ENCODE assay signal across 10 mouse cellular contexts in genomic region chr13:72638401-72639130, GRCm38 (mm10). TPM values are rescaled to one million over a fixed set of nuclear protein-coding genes. Genes with fewer than 3 reads are reported as not detected.
A peak's percentile ranks its signal among the peaks of the same experiment; 100 is the strongest.
DNase-seq lines count a peak whose midpoint lies in the region; ATAC-seq and TF ChIP-seq lines count a peak whose summit lies in the region.
"Had no signal": no experiment of that assay in that cellular context is flagged by ENCODE, and none has a peak within 500 bp of the region (broad histone marks: within the 10 kb centered on the region; RNA-seq: fewer than 3 reads in every experiment).

No protein-coding gene starts in this region.

- H3K4me3 ChIP-seq in forebrain, embryonic 12.5 days (replicated peaks): peak overlapping the region; percentile 34; the same call in 1 of the 2 replicates
- no peak overlapping the region for H3K4me3 ChIP-seq in forebrain, embryonic 14.5 days (ENCODE audit: low read depth, low read length)
- H3K4me3 ChIP-seq in E14TG2a.4 (replicated peaks; ENCODE audit: low read length): peak overlapping the region; percentile 67
- H3K4me3 ChIP-seq in forebrain, embryonic 13.5 days: 0 out of 2 replicates have a peak overlapping the region, but pooled peaks have one; percentile 37
- no peak overlapping the region for H3K4me3 ChIP-seq in liver, embryonic 15.5 days (replicated peaks)

- WGBS in forebrain, embryonic 12.5 days: 1% methylated on average over 26 of the region's 26 CpGs
- 2% methylated on average over 26 of the region's 26 CpGs for WGBS in forebrain, embryonic 14.5 days
- 1% methylated on average over 26 of the region's 26 CpGs for WGBS in forebrain, embryonic 13.5 days
- 3% methylated on average over 26 of the region's 26 CpGs for WGBS in liver, embryonic 15.5 days (ENCODE audit: insufficient replicate concordance)

- ATAC-seq in forebrain, embryonic 12.5 days (ENCODE audit: low FRiP score): no peak
- no peak for ATAC-seq in forebrain, embryonic 14.5 days
- ATAC-seq in forebrain, embryonic 13.5 days: no peak
- no peak for ATAC-seq in liver, embryonic 15.5 days (ENCODE audit: insufficient read depth)

- DNase-seq in forebrain, embryonic 14.5 days (ENCODE audit: low spot score): no peak
- DNase-seq in B cell, adult 2 months: no peak
- no peak for DNase-seq in layer of hippocampus, postnatal 25 days (ENCODE audit: extremely low spot score in 1 of 2, low spot score in 1 of 2)
- no peak for DNase-seq in spleen, postnatal 14 days (ENCODE audit: low spot score in 2 of 2)
- DNase-seq: gastrocnemius, postnatal 14 days; lung, postnatal 36 days had no signal

- no peak for TF ChIP-seq CTCF in E14TG2a.4 (conservative IDR thresholded peaks at IDR 0.05; ENCODE audit: low read length)

- H3K9ac ChIP-seq in forebrain, embryonic 12.5 days: no peak overlapping the region
- no peak overlapping the region for H3K9ac ChIP-seq in forebrain, embryonic 14.5 days (ENCODE audit: low read length)
- H3K9ac ChIP-seq in forebrain, embryonic 13.5 days: no peak overlapping the region
- H3K9ac ChIP-seq in liver, embryonic 15.5 days: no peak overlapping the region

- H3K4me2 ChIP-seq in forebrain, embryonic 12.5 days: no peak overlapping the region
- no peak overlapping the region for H3K4me2 ChIP-seq in forebrain, embryonic 14.5 days (ENCODE audit: low read length)
- H3K4me2 ChIP-seq in forebrain, embryonic 13.5 days: peak overlapping the region; percentile 63; the same call in 1 of the 2 replicates
- 0 out of 2 replicates have a peak overlapping the region, but pooled peaks have one; percentile 59 for H3K4me2 ChIP-seq in liver, embryonic 15.5 days

- H3K36me3 ChIP-seq in forebrain, embryonic 12.5 days (replicated peaks): no peaks in the 10 kb centered on the region
- H3K36me3 ChIP-seq in forebrain, embryonic 14.5 days (ENCODE audit: control insufficient read depth, insufficient read depth, low read length): no peaks in the 10 kb centered on the region
- H3K36me3 ChIP-seq in E14TG2a.4 (ENCODE audit: insufficient read depth, low read length): no peaks in the 10 kb centered on the region
- H3K36me3 ChIP-seq in forebrain, embryonic 13.5 days (ENCODE audit: poor library complexity, severe bottlenecking): no peaks in the 10 kb centered on the region
- no peaks in the 10 kb centered on the region for H3K36me3 ChIP-seq in liver, embryonic 15.5 days (replicated peaks)

- H3K9me3 ChIP-seq in forebrain, embryonic 12.5 days: no peaks in the 10 kb centered on the region
- no peaks in the 10 kb centered on the region for H3K9me3 ChIP-seq in forebrain, embryonic 14.5 days (replicated peaks; ENCODE audit: control insufficient read depth, low read length)
- peaks cover 7% of the 10 kb centered on the region for H3K9me3 ChIP-seq in E14TG2a.4 (ENCODE audit: low read length)
- H3K9me3 ChIP-seq in forebrain, embryonic 13.5 days (replicated peaks): no peaks in the 10 kb centered on the region
- no peaks in the 10 kb centered on the region for H3K9me3 ChIP-seq in liver, embryonic 15.5 days (replicated peaks)

- no peak overlapping the region for H3K27ac ChIP-seq in forebrain, embryonic 12.5 days
- H3K27ac ChIP-seq in forebrain, embryonic 14.5 days (ENCODE audit: low read depth, low read length): no peak overlapping the region
- no peak overlapping the region for H3K27ac ChIP-seq in forebrain, embryonic 13.5 days
- no peak overlapping the region for H3K27ac ChIP-seq in liver, embryonic 15.5 days (replicated peaks)

- H3K27me3 ChIP-seq in forebrain, embryonic 12.5 days: peaks cover 96% of the 10 kb centered on the region
- peaks cover 82% of the 10 kb centered on the region for H3K27me3 ChIP-seq in forebrain, embryonic 14.5 days (replicated peaks; ENCODE audit: control insufficient read depth, insufficient read depth, low read length)
- H3K27me3 ChIP-seq in E14TG2a.4 (ENCODE audit: insufficient read depth, low read length): peaks cover 93% of the 10 kb centered on the region
- peaks cover 97% of the 10 kb centered on the region for H3K27me3 ChIP-seq in forebrain, embryonic 13.5 days
- H3K27me3 ChIP-seq in liver, embryonic 15.5 days: peaks cover 84% of the 10 kb centered on the region

- H3K4me1 ChIP-seq in forebrain, embryonic 12.5 days: peaks cover 43% of the 10 kb centered on the region
- H3K4me1 ChIP-seq in forebrain, embryonic 14.5 days (ENCODE audit: control insufficient read depth, insufficient read depth, low read length): peaks cover 4% of the 10 kb centered on the region; the same call in 1 of the 2 replicates
- peaks cover 41% of the 10 kb centered on the region for H3K4me1 ChIP-seq in E14TG2a.4 (replicated peaks; ENCODE audit: low read depth, low read length)
- H3K4me1 ChIP-seq in forebrain, embryonic 13.5 days: peaks cover 11% of the 10 kb centered on the region
- H3K4me1 ChIP-seq in liver, embryonic 15.5 days (replicated peaks): no peaks in the 10 kb centered on the region

RNA-seq across cellular contexts. Expression of gene Irx2, which starts 9.9 kb away (rescaled TPM):
- 3.6 and 6.5 TPM in 2 replicates for polyA plus RNA-seq in forebrain, embryonic 12.5 days (2016; fragmentation: Nextera tagmentation; extraction: Ambion mirVana)
- 1.9 and 2.4 TPM in 2 replicates for polyA plus RNA-seq in forebrain, embryonic 14.5 days (2014; fragmentation: Nextera tagmentation; extraction: Ambion mirVana)
- polyA plus RNA-seq in forebrain, embryonic 13.5 days (2015; fragmentation: Nextera tagmentation; extraction: Ambion mirVana): 1.2 and 2.9 TPM in 2 replicates
- polyA plus RNA-seq in liver, embryonic 15.5 days (2015; fragmentation: Nextera tagmentation; extraction: Ambion mirVana): not detected in 2 replicates
- not detected for total RNA-seq in layer of hippocampus, postnatal 25 days (2021)
- total RNA-seq: gastrocnemius, postnatal 14 days had no signal

Comparison
In these comparisons a context has a peak if more than half of its experiments do, and no peak if none do; other contexts are left out.
1. H3K4me2 ChIP-seq: peak in forebrain, embryonic 13.5 days (single experiment) and liver, embryonic 15.5 days (single experiment); none in forebrain, embryonic 12.5 days (single experiment) and forebrain, embryonic 14.5 days (single experiment).
2. H3K4me3 ChIP-seq: peak in forebrain, embryonic 12.5 days (single experiment), E14TG2a.4 (single experiment) and forebrain, embryonic 13.5 days (single experiment); none in forebrain, embryonic 14.5 days (single experiment) and liver, embryonic 15.5 days (single experiment).